ENCODE assay signal across 8 mouse cellular contexts in genomic region chr13:37482589-37482988, GRCm38 (mm10).
A peak's percentile ranks its signal among the peaks of the same experiment; 100 is the strongest.
DNase-seq lines count a peak whose midpoint lies in the region; ATAC-seq and TF ChIP-seq lines count a peak whose summit lies in the region.

No protein-coding gene starts in this region.

- WGBS in kidney, adult 2 months = 15% methylated on average over 10 of the region's 10 CpGs
- WGBS in liver, embryonic 14.5 days (ENCODE audit: insufficient replicate concordance) = 4% methylated on average over 10 of the region's 10 CpGs
- WGBS in neural tube, embryonic 11.5 days = 22% methylated on average over 10 of the region's 10 CpGs

- H3K27ac ChIP-seq in kidney, adult 2 months (ENCODE audit: insufficient read depth, low read depth, low read length) = peak overlapping the region; percentile 79
- H3K27ac ChIP-seq in liver, embryonic 14.5 days = no peak overlapping the region
- H3K27ac ChIP-seq in neural tube, embryonic 11.5 days (ENCODE audit: low read depth, low read length) = peak overlapping the region; percentile 39; the same call in 1 of the 2 replicates

- TF ChIP-seq CTCF in kidney, adult 2 months (conservative IDR thresholded peaks at IDR 0.05; ENCODE audit: insufficient read depth, insufficient read length, low read depth, low read length) = peak; percentile 58
- TF ChIP-seq CTCF in liver, embryonic 14.5 days (IDR thresholded peaks at IDR 0.05; ENCODE audit: low read depth) = no peak

- H3K27me3 ChIP-seq in kidney, adult 2 months (replicated peaks; ENCODE audit: control insufficient read depth, insufficient read depth, low read length) = no peaks in the 10 kb centered on the region
- H3K27me3 ChIP-seq in liver, embryonic 14.5 days (ENCODE audit: control insufficient read depth, insufficient read depth, low read length) = no peaks in the 10 kb centered on the region
- no peaks in the 10 kb centered on the region for H3K27me3 ChIP-seq in neural tube, embryonic 11.5 days (ENCODE audit: control insufficient read depth, insufficient read depth, low read length)

- no peak overlapping the region for H3K4me3 ChIP-seq in kidney, adult 2 months (ENCODE audit: insufficient read depth, low read depth, low read length)
- H3K4me3 ChIP-seq in liver, embryonic 14.5 days (ENCODE audit: insufficient read depth in 1 of 2, low read depth in 2 of 2, low read length in 2 of 2) = no peak overlapping the region
- no peak overlapping the region for H3K4me3 ChIP-seq in neural tube, embryonic 11.5 days (ENCODE audit: low read depth, low read length)

- H3K4me1 ChIP-seq in kidney, adult 2 months (ENCODE audit: control insufficient read depth, insufficient read depth, low read length) = peaks cover 10% of the 10 kb centered on the region; the same call in 1 of the 2 replicates
- H3K4me1 ChIP-seq in liver, embryonic 14.5 days (replicated peaks; ENCODE audit: control insufficient read depth in 2 of 2, insufficient read depth in 2 of 2, low read length in 1 of 2) = peaks cover 0 to under 1% of the 10 kb centered on the region in 2 experiments; a peak in 2 of 4 replicates
- peaks cover 6% of the 10 kb centered on the region for H3K4me1 ChIP-seq in neural tube, embryonic 11.5 days (ENCODE audit: control insufficient read depth, insufficient read depth, low read length)

- no peak for TF ChIP-seq EP300 in liver, embryonic 14.5 days (IDR thresholded peaks at IDR 0.05; ENCODE audit: low read depth)

- no peak for ATAC-seq in liver, embryonic 14.5 days (ENCODE audit: insufficient read depth)
- ATAC-seq in neural tube, embryonic 11.5 days (ENCODE audit: insufficient read depth, low FRiP score, low TSS enrichment) = peak; percentile 59; the same call in 1 of the 2 replicates

- H3K4me2 ChIP-seq in liver, embryonic 14.5 days (ENCODE audit: low read depth) = no peak overlapping the region
- no peak overlapping the region for H3K4me2 ChIP-seq in neural tube, embryonic 11.5 days (ENCODE audit: low read depth)

- no peaks in the 10 kb centered on the region for H3K9me3 ChIP-seq in liver, embryonic 14.5 days (ENCODE audit: control insufficient read depth, low read length)
- no peaks in the 10 kb centered on the region for H3K9me3 ChIP-seq in neural tube, embryonic 11.5 days (ENCODE audit: control insufficient read depth, low read length)

- TF ChIP-seq POLR2A in kidney, adult 2 months (IDR thresholded peaks at IDR 0.05; ENCODE audit: low read depth, low read length) = no peak

- H3K36me3 ChIP-seq in kidney, adult 2 months (ENCODE audit: control insufficient read depth, insufficient read depth, low read length) = no peaks in the 10 kb centered on the region
- H3K36me3 ChIP-seq in liver, embryonic 14.5 days (replicated peaks; ENCODE audit: control insufficient read depth, insufficient read depth, low read depth) = no peaks in the 10 kb centered on the region
- H3K36me3 ChIP-seq in neural tube, embryonic 11.5 days (ENCODE audit: control insufficient read depth, insufficient read depth, low read length) = no peaks in the 10 kb centered on the region

- peak; percentile 76 to 83 for DNase-seq in right cerebral cortex, postnatal 10 days (ENCODE audit: low spot score in 2 of 2)
- no peak for DNase-seq in right cerebral cortex, adult 18-20 months
- DNase-seq in embryo, embryonic 11 days = peak; percentile 83
- peak; percentile 77 for DNase-seq in heart, adult 8-10 months (ENCODE audit: low spot score)
- DNase-seq in kidney, adult 2 months = peak; percentile 88
- peak in 2 of 3 experiments; percentile 22 to 31 for DNase-seq in liver, embryonic 14.5 days (ENCODE audit: low read depth in 3 of 3, low spot score in 3 of 3)
- peak; percentile 70 for DNase-seq in neural tube, embryonic 11.5 days (ENCODE audit: low spot score)
- peak; percentile 67 for DNase-seq in thymus, postnatal 4 days

- no peak overlapping the region for H3K9ac ChIP-seq in liver, embryonic 14.5 days (replicated peaks)
- no peak overlapping the region; the same call in 1 of the 2 replicates for H3K9ac ChIP-seq in neural tube, embryonic 11.5 days (ENCODE audit: low read length)
